Mouse (Mus musculus) intestine, embryonic 14.5 days (tissue): ENCODE data around the gene Fam120a. TPM values are rescaled to one million over a fixed set of nuclear protein-coding genes. Genes with fewer than 3 reads are reported as not detected.

Source experiments
- ATAC-seq: fragments of 200-750 bp; cut with Nextera tagmentation; replicated peaks from 2 replicates; pipeline ENCODE4 v1.8.0; 2017; ENCODE audit warnings: low read depth, moderate number of reproducible peaks, moderate TSS enrichment, moderate library complexity; ENCODE audit not compliant: low FRiP score, low TSS enrichment
- DNase-seq: peaks from one replicate; pipeline ENCODE4 v3.0.0-alpha.2; 2018; ENCODE audit warnings: low spot score
- H3K27ac ChIP-seq: fragments of 300-500 bp; sonication (generic); 2 replicates; pipeline ENCODE4 v1.5.1; 2014; ENCODE audit warnings: low read depth, mild to moderate bottlenecking, control low read depth
- H3K27me3 ChIP-seq: fragments of 300-500 bp; sonication (generic); replicated peaks from 2 replicates; pipeline ENCODE4 v1.6.1; 2014; ENCODE audit warnings: low read length, control low read depth; ENCODE audit not compliant: control insufficient read depth, insufficient read depth
- H3K36me3 ChIP-seq: fragments of 300-500 bp; sonication (generic); 2 replicates; pipeline ENCODE4 v1.6.1; 2014; ENCODE audit warnings: low read length, control low read depth; ENCODE audit not compliant: control insufficient read depth, insufficient read depth
- H3K4me1 ChIP-seq: fragments of 300-500 bp; sonication (generic); replicated peaks from 2 replicates; pipeline ENCODE4 v1.6.1; 2014; ENCODE audit warnings: low read length, control low read depth, mixed read lengths; ENCODE audit not compliant: control insufficient read depth, insufficient read depth
- H3K4me2 ChIP-seq: fragments of 300-500 bp; sonication (generic); 2 replicates; pipeline ENCODE4 v1.6.1; 2014; ENCODE audit warnings: low read length
- H3K4me3 ChIP-seq: fragments of 300-500 bp; sonication (generic); 2 replicates; pipeline ENCODE4 v1.5.1; 2014; ENCODE audit warnings: low read depth, low read length, control low read depth, mixed read lengths
- H3K9ac ChIP-seq: fragments of 300-500 bp; sonication (generic); 2 replicates; pipeline ENCODE4 v1.6.1; 2014; ENCODE audit warnings: mild to moderate bottlenecking, low read length
- H3K9me3 ChIP-seq: fragments of 300-500 bp; sonication (generic); 2 replicates; pipeline ENCODE4 v1.6.1; 2016; ENCODE audit warnings: low read length, control low read depth; ENCODE audit not compliant: control insufficient read depth
- WGBS: fragments of 180-500 bp; shearing (Covaris S2); extraction: QIAGEN DNeasy Blood & Tissue Kit; methylation state at CpG from one replicate; pipeline ENCODE4 v1.1.7; 2014; 5-methylcytosine and 5-hydroxymethylcytosine counted together
- polyA plus RNA-seq: library from polyadenylated mRNA; unstranded; fragments of >200 nt; fragmentation: Nextera tagmentation; extraction: Ambion mirVana; gene quantifications from 2 replicates; pipeline ENCODE4 v1.2.1, GENCODE M21; 2014

The Fam120a gene
- polyA plus RNA-seq, 1 experiment from 2014 or later: 43.8 TPM

GRCm38 (mm10) chr13:48913141-48913540 is 54.7 kb downstream of the Fam120a start:
- Histone ChIP-seq H3K4me1 (no peaks in the 10 kb centered on the region), H3K36me3 (peaks cover 88% of the 10 kb centered on the region), H3K27ac (no peak overlapping the region), H3K27me3 (no peaks in the 10 kb centered on the region), H3K9me3 (no peaks in the 10 kb centered on the region), H3K4me2 (no peak overlapping the region), H3K4me3 (no peak overlapping the region), H3K9ac (no peak overlapping the region)
- DNase-seq (no peak), ATAC-seq (no peak)
- 90% methylated on average over 3 of the region's 3 CpGs for WGBS

- WGBS: 82% methylated on average over 7 of the region's 7 CpGs
- DNase-seq (no peak), ATAC-seq (no peak)
- H3K4me3 ChIP-seq: no peak overlapping the region
- no peak overlapping the region for H3K4me2 ChIP-seq
- H3K4me1 ChIP-seq: no peaks in the 10 kb centered on the region
- no peak overlapping the region for H3K9ac ChIP-seq
- H3K36me3 ChIP-seq: peaks cover 91% of the 10 kb centered on the region
- H3K27ac ChIP-seq: no peak overlapping the region
- no peaks in the 10 kb centered on the region for H3K27me3 ChIP-seq
- no peaks in the 10 kb centered on the region for H3K9me3 ChIP-seq
Observed at GRCm38 (mm10) chr13:48911426-48911825, 56.4 kb downstream of the Fam120a start.

GRCm38 (mm10) chr13:48905458-48905857 is 62.4 kb downstream of the Fam120a start:
- Histone ChIP-seq H3K27ac (no peak overlapping the region), H3K9me3 (no peaks in the 10 kb centered on the region), H3K4me3 (no peak overlapping the region), H3K4me2 (no peak overlapping the region), H3K9ac (no peak overlapping the region), H3K27me3 (no peaks in the 10 kb centered on the region), H3K4me1 (no peaks in the 10 kb centered on the region), H3K36me3 (peaks cover 89% of the 10 kb centered on the region)
- no peak for DNase-seq
- 86% methylated on average over 2 of the region's 2 CpGs for WGBS
- no peak for ATAC-seq

- 92% methylated on average over 5 of the region's 5 CpGs for whole genome bisulfite sequencing
- H3K27me3 ChIP-seq: no peaks in the 10 kb centered on the region
- no peaks in the 10 kb centered on the region for H3K4me1 ChIP-seq
- peaks cover 89% of the 10 kb centered on the region for H3K36me3 ChIP-seq
- no peaks in the 10 kb centered on the region for H3K9me3 ChIP-seq
- H3K4me2 ChIP-seq: no peak overlapping the region
- DNase-seq (no peak), ATAC-seq (no peak)
- H3K4me3 ChIP-seq: no peak overlapping the region
- H3K27ac ChIP-seq: no peak overlapping the region
- H3K9ac ChIP-seq: no peak overlapping the region
Observed at GRCm38 (mm10) chr13:48895376-48895775, 72.4 kb downstream of the Fam120a start.

GRCm38 (mm10) chr13:48890260-48890960 is 77.4 kb downstream of the Fam120a start:
- H3K9ac ChIP-seq: no peak overlapping the region
- 76% methylated on average over 4 of the region's 4 CpGs for WGBS
- H3K27ac ChIP-seq: no peak overlapping the region; the same call in 1 of the 2 replicates
- H3K9me3 ChIP-seq: no peaks in the 10 kb centered on the region
- ATAC-seq (peak; percentile 68), DNase-seq (no peak)
- H3K4me1 ChIP-seq: no peaks in the 10 kb centered on the region
- H3K4me3 ChIP-seq: no peak overlapping the region
- no peaks in the 10 kb centered on the region for H3K27me3 ChIP-seq
- H3K36me3 ChIP-seq: peaks cover 90% of the 10 kb centered on the region
- H3K4me2 ChIP-seq: no peak overlapping the region

GRCm38 (mm10) chr13:48878534-48878933 is 89.3 kb downstream of the Fam120a start:
- under 1% methylated on average over 36 of the region's 36 CpGs for WGBS
- no peaks in the 10 kb centered on the region; the same call in 1 of the 2 replicates for H3K4me1 ChIP-seq

GRCm38 (mm10) chr13:48877805-48878204 is 90.0 kb downstream of the Fam120a start:
- Histone ChIP-seq H3K4me3 (peak overlapping the region; percentile 38), H3K36me3 (peaks cover 40% of the 10 kb centered on the region), H3K27ac (no peak overlapping the region; the same call in 1 of the 2 replicates), H3K4me2 (peak overlapping the region; percentile 73), H3K4me1 (no peaks in the 10 kb centered on the region; the same call in 1 of the 2 replicates), H3K9ac (peak overlapping the region; percentile 75), H3K27me3 (no peaks in the 10 kb centered on the region), H3K9me3 (no peaks in the 10 kb centered on the region)
- ATAC-seq (no peak), DNase-seq (no peak)

More at GRCm38 (mm10) chr13:48878534-48878933, 89.3 kb downstream of the Fam120a start:
- H3K36me3 ChIP-seq: peaks cover 47% of the 10 kb centered on the region
- H3K27me3 ChIP-seq: no peaks in the 10 kb centered on the region
- peak overlapping the region; percentile 73 for H3K4me2 ChIP-seq
- H3K4me3 ChIP-seq: peak overlapping the region; percentile 38
- peak; percentile 98 for ATAC-seq
- H3K9me3 ChIP-seq: no peaks in the 10 kb centered on the region
- DNase-seq: peak; percentile 98
- peak overlapping the region; percentile 85 for H3K27ac ChIP-seq
- H3K9ac ChIP-seq: peak overlapping the region; percentile 75

- Histone ChIP-seq H3K36me3 (peaks cover 10% of the 10 kb centered on the region), H3K27ac (no peak overlapping the region), H3K9ac (no peak overlapping the region), H3K9me3 (no peaks in the 10 kb centered on the region), H3K27me3 (no peaks in the 10 kb centered on the region), H3K4me1 (peaks cover 25% of the 10 kb centered on the region), H3K4me3 (no peak overlapping the region), H3K4me2 (no peak overlapping the region)
- 83% methylated on average over 5 of the region's 5 CpGs for WGBS
- no peak for ATAC-seq
- DNase-seq: no peak
Observed at GRCm38 (mm10) chr13:48872726-48873125, 95.1 kb downstream of the Fam120a start.
